Mouse (Mus musculus) kidney, embryonic 14.5 days (tissue): Measurements from ENCODE around the gene Tnnt3. TPM values are rescaled to one million over a fixed set of nuclear protein-coding genes. Genes with fewer than 3 reads are reported as not detected.

Experiments used
- ATAC-seq: fragments of 200-750 bp; cut with Nextera tagmentation; 2 replicates; pipeline ENCODE4 v1.8.0; 2017; ENCODE audit warnings: moderate number of reproducible peaks, mild to moderate bottlenecking, moderate TSS enrichment, moderate library complexity; ENCODE audit not compliant: low FRiP score, low TSS enrichment
- H3K27ac ChIP-seq: fragments of 300-500 bp; sonication (generic); 2 replicates; pipeline ENCODE4 v1.5.1; 2014; ENCODE audit warnings: low read depth, mild to moderate bottlenecking, low read length, moderate library complexity, mixed read lengths
- H3K27me3 ChIP-seq: fragments of 300-500 bp; sonication (generic); 2 replicates; pipeline ENCODE4 v1.6.1; 2014; ENCODE audit warnings: mild to moderate bottlenecking, low read length; ENCODE audit not compliant: control insufficient read depth, insufficient read depth
- H3K36me3 ChIP-seq: fragments of 300-500 bp; sonication (generic); 2 replicates; pipeline ENCODE4 v1.6.1; 2014; ENCODE audit warnings: low read length, mixed read lengths; ENCODE audit not compliant: control insufficient read depth, insufficient read depth
- H3K4me1 ChIP-seq: fragments of 300-500 bp; sonication (generic); 2 replicates; pipeline ENCODE4 v1.6.1; 2014; ENCODE audit warnings: low read length, mixed read lengths; ENCODE audit not compliant: control insufficient read depth, insufficient read depth
- H3K4me2 ChIP-seq: fragments of 300-500 bp; sonication (generic); replicated peaks from 2 replicates; pipeline ENCODE4 v1.6.1; 2014; ENCODE audit warnings: low read depth, mild to moderate bottlenecking, low read length
- H3K4me3 ChIP-seq: fragments of 300-500 bp; sonication (generic); 2 replicates; pipeline ENCODE4 v1.5.1; 2014; ENCODE audit warnings: mild to moderate bottlenecking, low read length
- H3K9ac ChIP-seq: fragments of 300-500 bp; sonication (generic); 2 replicates; pipeline ENCODE4 v1.6.1; 2014; ENCODE audit warnings: low read depth, mild to moderate bottlenecking, low read length, moderate library complexity
- H3K9me3 ChIP-seq: fragments of 300-500 bp; sonication (generic); 2 replicates; pipeline ENCODE4 v1.6.1; 2016; ENCODE audit warnings: low read length; ENCODE audit not compliant: control insufficient read depth
- WGBS: fragments of 180-500 bp; shearing (Covaris S2); extraction: QIAGEN DNeasy Blood & Tissue Kit; methylation state at CpG from one replicate; pipeline ENCODE4 v1.1.7; 2014; 5-methylcytosine and 5-hydroxymethylcytosine counted together
- polyA plus RNA-seq: library from polyadenylated mRNA; unstranded; fragments of >200 nt; fragmentation: Nextera tagmentation; extraction: Ambion mirVana; gene quantifications from 2 replicates; pipeline ENCODE4 v1.2.1, GENCODE M21; 2014

Gene Tnnt3
- polyA plus RNA-seq, 1 experiment from 2014 or later, result 3.2 TPM

GRCm38 (mm10) chr7:142557696-142558095, 59.1 kb downstream of the Tnnt3 start:
- no peak overlapping the region for H3K27ac ChIP-seq
- 30% methylated on average over 6 of the region's 6 CpGs for WGBS
- peaks cover 52% of the 10 kb centered on the region for H3K4me1 ChIP-seq
- no peak overlapping the region for H3K4me2 ChIP-seq
- ATAC-seq, result no peak
- H3K27me3 ChIP-seq, result no peaks in the 10 kb centered on the region
- no peak overlapping the region for H3K9ac ChIP-seq
- no peaks in the 10 kb centered on the region for H3K9me3 ChIP-seq
- no peaks in the 10 kb centered on the region for H3K36me3 ChIP-seq
- H3K4me3 ChIP-seq, result no peak overlapping the region

GRCm38 (mm10) chr7:142558511-142559146, 60.0 kb downstream of the Tnnt3 start:
- Histone ChIP-seq H3K4me2 (no peak overlapping the region), H3K9ac (no peak overlapping the region), H3K9me3 (no peaks in the 10 kb centered on the region), H3K4me3 (no peak overlapping the region), H3K36me3 (no peaks in the 10 kb centered on the region), H3K4me1 (peaks cover 52% of the 10 kb centered on the region), H3K27ac (no peak overlapping the region), H3K27me3 (no peaks in the 10 kb centered on the region)
- no peak for ATAC-seq
- 93% methylated on average over 9 of the region's 9 CpGs for WGBS

DNA sequence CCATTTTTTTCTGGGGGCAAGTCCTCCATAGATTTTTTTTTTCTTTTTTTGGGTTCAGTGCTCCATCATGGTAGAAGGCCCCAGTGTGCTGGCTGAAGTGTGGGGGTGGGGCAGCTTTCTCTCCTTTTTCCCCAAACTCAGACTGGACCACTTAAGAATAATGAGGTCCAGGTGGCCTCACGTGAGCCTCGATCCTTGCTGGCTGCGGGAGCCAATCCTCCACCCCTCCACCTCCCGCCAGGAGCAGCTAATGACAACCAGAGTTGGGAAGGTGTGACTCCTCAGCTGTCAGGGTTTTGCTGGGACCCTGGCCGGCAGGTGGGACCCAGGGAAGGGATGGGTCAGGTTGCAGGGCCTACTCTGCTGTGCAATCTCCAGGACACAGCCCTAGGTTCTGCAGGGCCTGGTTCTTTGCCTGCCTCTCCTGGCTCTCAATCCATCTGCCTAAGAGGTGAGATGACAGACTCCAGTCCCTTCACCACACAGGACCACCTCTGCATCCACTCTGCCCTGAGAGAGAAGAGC, 61.1 kb downstream of the Tnnt3 start:
- 38% methylated on average over 5 of the region's 5 CpGs for WGBS
- Histone ChIP-seq H3K4me1 (peaks cover 52% of the 10 kb centered on the region), H3K4me3 (no peak overlapping the region), H3K9ac (no peak overlapping the region), H3K27me3 (no peaks in the 10 kb centered on the region), H3K27ac (no peak overlapping the region), H3K36me3 (no peaks in the 10 kb centered on the region), H3K4me2 (no peak overlapping the region), H3K9me3 (no peaks in the 10 kb centered on the region)
- ATAC-seq, result no peak

- H3K27me3 ChIP-seq, result no peaks in the 10 kb centered on the region
- no peak overlapping the region for H3K4me2 ChIP-seq
- H3K9me3 ChIP-seq, result no peaks in the 10 kb centered on the region
- H3K4me1 ChIP-seq, result peaks cover 63% of the 10 kb centered on the region
- ATAC-seq, result no peak
- H3K9ac ChIP-seq, result no peak overlapping the region
- H3K4me3 ChIP-seq, result no peak overlapping the region
- H3K36me3 ChIP-seq, result no peaks in the 10 kb centered on the region
- WGBS, result 25% methylated on average over 18 of the region's 18 CpGs
- peak overlapping the region; percentile 45; the same call in 1 of the 2 replicates for H3K27ac ChIP-seq
Observed at GRCm38 (mm10) chr7:142560942-142561855, 62.6 kb downstream of the Tnnt3 start.

- Histone ChIP-seq H3K9ac (no peak overlapping the region), H3K27ac (peak overlapping the region; percentile 45; the same call in 1 of the 2 replicates), H3K36me3 (no peaks in the 10 kb centered on the region), H3K9me3 (no peaks in the 10 kb centered on the region), H3K4me2 (no peak overlapping the region), H3K4me3 (no peak overlapping the region), H3K27me3 (no peaks in the 10 kb centered on the region), H3K4me1 (peaks cover 66% of the 10 kb centered on the region)
- ATAC-seq, result no peak
- 47% methylated on average over 4 of the region's 4 CpGs for WGBS
Observed at GRCm38 (mm10) chr7:142561856-142562404, 63.3 kb downstream of the Tnnt3 start.

DNA sequence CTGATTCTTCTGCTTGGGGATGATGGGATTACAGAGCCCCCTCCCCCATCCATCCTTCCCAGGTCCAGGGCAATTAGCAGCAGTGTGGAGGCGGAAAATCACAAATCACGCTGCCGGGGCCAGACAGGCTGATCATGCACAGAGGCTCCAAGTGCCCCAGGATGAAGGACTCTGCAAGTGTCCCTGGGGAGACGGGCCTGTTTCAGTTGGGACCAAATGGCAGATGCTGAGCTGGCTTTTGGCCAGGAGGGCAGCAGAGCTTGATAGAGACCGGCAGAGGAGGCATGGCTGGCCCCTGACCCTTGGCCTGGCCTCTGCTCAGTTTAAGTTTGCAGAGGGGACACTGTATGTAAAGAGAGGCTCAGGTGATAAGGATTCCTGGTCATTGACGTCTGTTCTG, 64.5 kb downstream of the Tnnt3 start:
- H3K4me2 ChIP-seq, result no peak overlapping the region
- no peaks in the 10 kb centered on the region for H3K27me3 ChIP-seq
- no peaks in the 10 kb centered on the region for H3K36me3 ChIP-seq
- no peak overlapping the region for H3K4me3 ChIP-seq
- WGBS, result 19% methylated on average over 6 of the region's 6 CpGs
- no peaks in the 10 kb centered on the region for H3K9me3 ChIP-seq
- peaks cover 66% of the 10 kb centered on the region for H3K4me1 ChIP-seq
- H3K9ac ChIP-seq, result no peak overlapping the region
- no peak overlapping the region for H3K27ac ChIP-seq
- 0 out of 2 replicates have a peak, but pooled peaks have one; percentile 16 for ATAC-seq

DNA sequence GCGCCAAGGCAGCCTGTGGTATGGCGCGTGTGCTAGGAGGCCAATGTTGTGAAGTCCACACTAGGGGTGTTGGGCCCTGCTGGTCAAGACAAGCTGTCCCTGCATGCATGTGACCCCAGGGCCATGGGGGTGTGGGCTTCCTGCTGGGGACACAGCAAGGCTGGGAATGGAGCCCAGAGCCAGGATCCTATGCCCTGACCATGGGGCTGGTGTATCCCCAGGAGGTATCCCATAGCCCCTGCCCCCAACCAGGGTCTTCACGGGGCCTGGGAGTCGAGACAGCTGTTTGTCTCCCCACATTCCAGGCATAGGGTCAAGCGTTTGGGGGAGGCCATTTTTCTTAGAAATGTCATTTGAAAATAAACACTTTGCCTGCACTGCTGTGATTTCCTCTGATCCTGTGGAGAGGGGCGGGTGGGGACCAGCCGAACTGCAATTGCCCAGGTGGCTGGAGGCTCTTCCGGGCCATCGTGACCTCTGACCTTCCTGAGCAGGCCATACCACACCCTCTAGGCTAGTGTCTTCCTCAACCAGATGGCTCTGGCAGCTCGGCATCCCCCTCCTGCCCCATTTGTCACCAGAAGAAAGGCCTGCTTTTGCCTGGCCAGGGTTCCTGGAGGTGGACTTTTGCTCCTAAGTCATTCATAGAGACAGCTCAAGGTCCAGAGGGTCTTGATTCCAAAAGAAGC, 66.5 kb downstream of the Tnnt3 start:
- Histone ChIP-seq H3K4me3 (no peak overlapping the region), H3K4me1 (peaks cover 74% of the 10 kb centered on the region), H3K9ac (no peak overlapping the region), H3K36me3 (no peaks in the 10 kb centered on the region), H3K27me3 (no peaks in the 10 kb centered on the region), H3K27ac (peak overlapping the region; percentile 53), H3K4me2 (no peak overlapping the region), H3K9me3 (no peaks in the 10 kb centered on the region)
- 23% methylated on average over 11 of the region's 11 CpGs for WGBS
- ATAC-seq, result peak; percentile 62
